8 mouse cellular contexts compared by ENCODE assay signal in genomic region chr11:68691321-68692009, GRCm38 (mm10). TPM values are rescaled to one million over a fixed set of nuclear protein-coding genes. Genes with fewer than 3 reads are reported as not detected.
DNase-seq lines count a peak whose midpoint lies in the region; ATAC-seq and TF ChIP-seq lines count a peak whose summit lies in the region.

Gene Myh10, plus strand, starts transcription at chr11:68691559.

- H3K4me3 ChIP-seq in embryonic fibroblast, embryonic 13.5 days (ENCODE audit: insufficient read depth, low read length) = peak within 1 kb of the TSS; percentile 84
- peak within 1 kb of the TSS; percentile 87 for H3K4me3 ChIP-seq in limb, embryonic 12.5 days (replicated peaks)
- peak within 1 kb of the TSS; percentile 93 for H3K4me3 ChIP-seq in midbrain, embryonic 14.5 days (replicated peaks; ENCODE audit: low read depth, low read length)

- H3K27ac ChIP-seq in embryonic fibroblast, embryonic 13.5 days (ENCODE audit: insufficient read depth, low read length) = peak within 1 kb of the TSS; percentile 86
- H3K27ac ChIP-seq in limb, embryonic 12.5 days = peak within 1 kb of the TSS; percentile 99
- H3K27ac ChIP-seq in midbrain, embryonic 14.5 days (replicated peaks; ENCODE audit: low read depth, low read length) = peak within 1 kb of the TSS; percentile 99

- peak; percentile 99 for ATAC-seq in limb, embryonic 12.5 days (ENCODE audit: insufficient number of reproducible peaks, insufficient read depth, low FRiP score, low TSS enrichment, low read depth)
- peak; percentile 99 for ATAC-seq in midbrain, embryonic 14.5 days (ENCODE audit: low FRiP score, low TSS enrichment)

- DNase-seq in B cell, adult 2 months = peak; percentile 86 to 87
- DNase-seq in brain, adult 2 months (ENCODE audit: low read depth, low spot score) = peak; percentile 100
- peak; percentile 99 for DNase-seq in heart, adult 8-10 months (ENCODE audit: low spot score)
- peak; percentile 99 for DNase-seq in kidney, adult 8-10 months
- peak; percentile 99 for DNase-seq in midbrain, embryonic 14.5 days
- peak; percentile 88 for DNase-seq in spleen, adult 12 weeks (ENCODE audit: low spot score)

- H3K36me3 ChIP-seq in limb, embryonic 12.5 days = no peaks in the 10 kb centered on the region
- H3K36me3 ChIP-seq in midbrain, embryonic 14.5 days (ENCODE audit: control insufficient read depth, insufficient read depth, low read length) = no peaks in the 10 kb centered on the region

- TF ChIP-seq CTCF in embryonic fibroblast, embryonic 13.5 days (IDR thresholded peaks at IDR 0.05; ENCODE audit: borderline replicate concordance, insufficient read depth, low read length) = no peak

- TF ChIP-seq POLR2A in embryonic fibroblast, embryonic 13.5 days (IDR thresholded peaks at IDR 0.05; ENCODE audit: low read depth, low read length) = peak; percentile 91

- WGBS in limb, embryonic 12.5 days = under 1% methylated on average over 51 of the region's 51 CpGs
- under 1% methylated on average over 51 of the region's 51 CpGs for WGBS in midbrain, embryonic 14.5 days

- no peaks in the 10 kb centered on the region; the same call in 1 of the 2 replicates for H3K4me1 ChIP-seq in embryonic fibroblast, embryonic 13.5 days (ENCODE audit: control insufficient read depth, insufficient read depth, low read length)
- peaks cover 16% of the 10 kb centered on the region for H3K4me1 ChIP-seq in limb, embryonic 12.5 days (replicated peaks)
- peaks cover 7% of the 10 kb centered on the region for H3K4me1 ChIP-seq in midbrain, embryonic 14.5 days (ENCODE audit: control insufficient read depth, insufficient read depth, low read length)

- peak within 1 kb of the TSS; percentile 81 for H3K4me2 ChIP-seq in limb, embryonic 12.5 days
- peak within 1 kb of the TSS; percentile 75 for H3K4me2 ChIP-seq in midbrain, embryonic 14.5 days (ENCODE audit: low read length)

- no peaks in the 10 kb centered on the region for H3K27me3 ChIP-seq in limb, embryonic 12.5 days
- no peaks in the 10 kb centered on the region for H3K27me3 ChIP-seq in midbrain, embryonic 14.5 days (ENCODE audit: control insufficient read depth, insufficient read depth, low read length)

- H3K9me3 ChIP-seq in limb, embryonic 12.5 days = no peaks in the 10 kb centered on the region
- no peaks in the 10 kb centered on the region for H3K9me3 ChIP-seq in midbrain, embryonic 14.5 days (ENCODE audit: control insufficient read depth, low read length)

- peak within 1 kb of the TSS; percentile 97 for H3K9ac ChIP-seq in limb, embryonic 12.5 days (replicated peaks)
- peak within 1 kb of the TSS; percentile 94 for H3K9ac ChIP-seq in midbrain, embryonic 14.5 days (replicated peaks; ENCODE audit: low read length)

RNA-seq across cellular contexts. Expression of gene Myh10, which starts in this region (rescaled TPM):
- 459 and 533 TPM in 2 replicates for polyA plus RNA-seq in embryonic fibroblast, embryonic 13.5 days (2011; ENCODE audit: insufficient read length, low read depth, missing spikeins)
- 10 to 100 TPM; 21.6 to 24.0 (median 22.9) TPM for total RNA-seq in heart, adult 8-10 months (2022)
- 175 and 189 TPM in 2 replicates for polyA plus RNA-seq in limb, embryonic 12.5 days (2016; fragmentation: Nextera tagmentation; extraction: Ambion mirVana)
- polyA plus RNA-seq in midbrain, embryonic 14.5 days (2014; fragmentation: Nextera tagmentation; extraction: Ambion mirVana) = 96.4 and 107 TPM in 2 replicates

Comparison
In these comparisons a context has a peak if more than half of its experiments do, and no peak if none do; other contexts are left out.
1. Peak in every context shown above with its lines: DNase-seq, ATAC-seq, H3K4me3 ChIP-seq and H3K27ac ChIP-seq.